ENCODE assay signal across 15 mouse cellular contexts in the genomic region with DNA sequence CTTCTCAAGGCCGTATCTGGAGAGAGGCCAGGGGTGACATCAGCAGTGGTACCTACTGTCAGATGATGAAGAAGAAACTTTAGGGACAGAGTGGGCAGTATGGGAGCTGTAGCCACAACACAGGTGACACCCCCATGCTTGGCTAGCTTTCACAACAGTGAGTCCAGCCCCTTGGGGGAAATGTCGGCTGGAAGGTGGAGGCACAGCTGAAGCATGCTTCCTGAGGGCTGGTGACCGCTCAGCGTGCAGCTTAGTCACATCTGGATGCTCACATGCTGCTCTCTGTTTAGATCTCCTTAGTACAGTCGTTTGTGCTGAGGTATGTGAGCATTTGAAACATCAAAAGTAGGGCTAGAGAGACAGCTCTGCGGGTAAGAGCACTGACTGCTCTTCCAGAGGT.
"Had no signal": no experiment of that assay in that cellular context is flagged by ENCODE, and none has a peak within 500 bp of the region (broad histone marks: within the 10 kb centered on the region; RNA-seq: fewer than 3 reads in every experiment).

No protein-coding gene starts in this region.

- H3K4me2 ChIP-seq: liver, embryonic 12.5 days; lung, embryonic 15.5 days; neural tube, embryonic 12.5 days; stomach, embryonic 15.5 days had no signal

- H3K9ac ChIP-seq: liver, embryonic 12.5 days; lung, embryonic 15.5 days; neural tube, embryonic 12.5 days; stomach, embryonic 15.5 days had no signal

- H3K27ac ChIP-seq: left cerebral cortex, adult 2 months; limb, embryonic 10.5 days; liver, embryonic 12.5 days; lung, embryonic 15.5 days; midbrain, embryonic 10.5 days; neural tube, embryonic 12.5 days; stomach, embryonic 15.5 days had no signal

- H3K27me3 ChIP-seq: liver, embryonic 12.5 days; neural tube, embryonic 12.5 days; stomach, embryonic 15.5 days had no signal

- ATAC-seq: intestine, postnatal 0 days; liver, embryonic 12.5 days had no signal

- DNase-seq: kidney, adult 9 months; kidney, postnatal 10 days; kidney, postnatal 4 days; midbrain, embryonic 14.5 days; retina, postnatal 1 day; right cerebral cortex, postnatal 4 days; thymus, postnatal 4 days had no signal

- H3K4me1 ChIP-seq: limb, embryonic 10.5 days; lung, embryonic 15.5 days had no signal

- H3K4me3 ChIP-seq: left cerebral cortex, adult 2 months; limb, embryonic 10.5 days; liver, embryonic 12.5 days; lung, embryonic 15.5 days; midbrain, embryonic 10.5 days; neural tube, embryonic 12.5 days; stomach, embryonic 15.5 days had no signal

- H3K9me3 ChIP-seq: limb, embryonic 10.5 days; liver, embryonic 12.5 days; lung, embryonic 15.5 days; midbrain, embryonic 10.5 days; neural tube, embryonic 12.5 days; stomach, embryonic 15.5 days had no signal
